Mouse (Mus musculus) kidney, adult 2 months (tissue): ENCODE measurements around the gene Elavl2.

Source experiments
- CTCF ChIP-seq: fragments of 200-500 bp; conservative IDR thresholded peaks from 2 replicates; pipeline ENCODE4 v1.5.1; 2011; ENCODE audit warnings: low read depth, mild to moderate bottlenecking, control low read depth, low read length, moderate library complexity, mixed read lengths; ENCODE audit not compliant: insufficient read depth, insufficient read length
- POLR2A ChIP-seq: fragments of 200-500 bp; IDR thresholded peaks from one replicate; pipeline ENCODE4 v1.6.1; 2011; ENCODE audit warnings: low read depth, low read length, control low read depth

DNA sequence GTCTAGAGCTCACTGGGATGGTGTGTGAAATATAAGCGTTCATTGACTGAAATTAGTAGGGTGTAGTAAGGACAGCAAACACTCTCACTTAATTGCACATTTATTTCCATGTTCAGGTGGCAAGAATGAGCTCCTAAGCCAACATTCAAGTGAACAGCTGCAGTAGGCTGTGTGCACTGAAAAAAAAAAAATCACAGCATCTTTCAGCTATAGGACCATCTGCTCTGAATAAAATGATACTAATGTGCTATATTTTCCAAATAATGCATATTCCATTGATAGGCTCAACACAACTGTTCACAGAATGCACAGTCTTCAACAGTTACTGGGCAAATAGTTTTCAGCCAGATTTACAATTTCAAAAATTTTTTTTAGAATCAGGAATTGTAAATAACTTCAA is 89.8 kb downstream of the Elavl2 start:
- TF ChIP-seq CTCF (no peak), POLR2A (no peak)
